Mouse (Mus musculus): ENCODE results near the gene 4933400A11Rik.

Gene 4933400A11Rik

DNA sequence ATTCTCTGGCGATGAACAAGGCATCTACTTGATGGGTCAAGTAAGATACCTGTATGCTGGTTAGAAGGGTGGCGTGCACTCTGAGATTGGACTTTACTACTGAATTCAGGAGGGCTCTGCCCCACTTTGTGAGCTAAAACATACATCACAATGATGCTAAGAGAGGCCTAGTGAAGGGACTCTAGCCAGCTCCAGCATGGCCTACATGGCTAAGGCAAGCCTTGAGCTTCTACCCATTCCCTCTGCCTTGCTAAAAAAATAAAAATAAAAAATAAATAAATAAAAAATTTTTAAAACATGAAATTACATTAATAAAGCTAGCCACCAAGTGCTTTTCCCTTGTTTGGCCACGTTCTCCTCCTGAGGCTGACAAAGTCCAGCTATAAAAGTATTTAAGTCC lies at the start of gene 4933400A11Rik:
Gene 4933400A11Rik (minus strand): TSS at position 101 of the 400 bp plus-strand sequence.
- DNase-seq (ENCODE audit: low spot score), result no peak

DNA sequence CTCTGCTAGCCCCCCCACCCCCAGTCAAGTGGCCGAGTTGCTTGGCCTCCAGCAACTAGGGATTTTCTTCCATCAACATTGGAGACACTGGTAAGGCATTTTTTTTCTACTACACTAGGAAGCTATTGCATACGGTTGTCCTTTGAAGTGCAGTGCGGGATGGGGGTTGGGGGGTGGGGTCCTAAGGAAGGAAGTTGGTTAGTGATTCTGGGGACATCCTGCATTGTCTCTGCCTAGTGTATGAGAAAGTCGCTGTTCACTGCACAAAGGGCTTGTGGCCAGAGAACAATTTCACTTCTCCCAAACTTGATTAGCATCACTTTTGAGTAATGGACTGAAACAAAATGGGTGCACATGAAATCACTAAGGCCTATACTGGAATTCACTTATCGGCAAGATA lies 48.7 kb upstream of the 4933400A11Rik start:
- DNase-seq (ENCODE audit: low spot score), result peak; percentile 18

DNA sequence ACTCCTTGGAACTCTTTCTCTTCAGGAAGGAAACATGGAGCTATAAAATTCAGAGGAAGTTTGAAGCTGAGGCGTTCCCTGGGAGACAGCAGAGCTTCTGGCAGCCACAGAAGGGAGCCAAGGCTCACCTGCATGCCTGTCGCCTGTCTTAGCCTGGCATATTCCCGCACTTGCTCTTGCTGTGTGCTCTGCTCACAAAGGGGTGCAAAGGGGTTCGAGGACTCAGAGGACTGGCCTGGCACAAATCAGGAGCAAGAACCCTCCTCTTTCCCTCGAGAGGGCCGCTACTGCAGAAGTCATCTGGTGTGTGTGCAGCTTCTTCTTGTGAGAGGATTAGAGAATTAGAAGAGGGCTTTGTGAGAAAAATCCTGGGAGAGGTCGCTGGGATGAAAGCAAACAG lies 48.3 kb upstream of the 4933400A11Rik start:
- DNase-seq (ENCODE audit: low spot score), result peak; percentile 14

DNA sequence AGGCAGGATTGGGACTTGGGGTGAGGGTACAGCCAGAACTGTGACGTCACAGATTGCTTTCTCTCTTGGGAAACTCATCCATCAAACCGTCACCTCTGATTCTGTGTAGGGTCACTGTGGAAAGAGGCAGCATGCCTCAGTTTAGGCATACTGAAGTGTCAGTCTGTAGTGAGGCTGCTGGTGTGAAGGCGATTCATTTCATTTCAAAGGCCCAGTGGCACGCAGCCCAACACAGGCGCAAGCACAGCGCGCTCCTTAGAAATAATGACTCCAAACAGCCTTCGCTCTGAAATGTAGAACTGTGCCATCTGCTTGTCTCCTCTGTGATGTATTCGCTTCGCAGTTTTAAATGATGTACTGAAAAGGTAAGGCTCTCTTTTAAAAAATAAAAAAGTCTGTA lies 47.5 kb upstream of the 4933400A11Rik start:
- peak; percentile 44 for DNase-seq (ENCODE audit: low spot score)

DNA sequence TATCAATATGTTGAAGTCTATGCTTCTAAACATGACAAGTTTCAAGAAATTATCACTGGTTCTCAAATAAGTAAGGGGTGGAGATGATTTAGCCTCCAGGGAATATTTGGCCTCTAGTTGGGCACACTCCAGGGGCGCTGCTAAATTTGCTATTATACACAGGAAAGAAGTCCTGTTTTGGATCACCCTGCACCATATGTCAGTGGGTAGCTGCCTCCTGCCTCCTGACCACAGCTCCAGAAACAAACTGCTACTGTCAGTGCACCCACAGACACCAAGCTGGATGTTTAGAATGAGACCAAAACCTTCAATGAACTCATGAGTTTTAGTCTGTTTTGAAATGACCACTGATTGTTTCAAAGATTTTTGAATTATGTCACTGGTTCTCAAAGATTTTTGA lies 34.2 kb upstream of the 4933400A11Rik start:
- DNase-seq (ENCODE audit: low spot score), result no peak

DNA sequence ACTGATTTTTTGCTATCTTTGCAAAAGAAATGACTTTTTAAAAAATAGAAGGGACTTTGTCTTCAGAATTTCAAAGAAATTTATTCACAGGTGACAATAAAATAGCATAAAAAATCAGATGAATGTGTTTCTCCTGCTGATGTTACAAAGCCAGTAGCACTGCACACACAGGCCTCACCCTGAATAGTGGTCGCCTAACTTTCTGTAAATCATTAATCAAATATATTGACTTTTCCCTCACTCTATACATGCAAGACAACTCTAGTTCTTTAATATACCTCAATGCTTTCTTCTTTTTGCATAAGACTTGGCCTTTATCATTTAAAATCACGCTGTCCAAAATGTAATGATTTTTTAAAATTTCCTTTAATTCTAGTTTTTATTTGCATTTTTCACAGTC lies 32.3 kb upstream of the 4933400A11Rik start:
- DNase-seq (ENCODE audit: low spot score), result no peak

DNA sequence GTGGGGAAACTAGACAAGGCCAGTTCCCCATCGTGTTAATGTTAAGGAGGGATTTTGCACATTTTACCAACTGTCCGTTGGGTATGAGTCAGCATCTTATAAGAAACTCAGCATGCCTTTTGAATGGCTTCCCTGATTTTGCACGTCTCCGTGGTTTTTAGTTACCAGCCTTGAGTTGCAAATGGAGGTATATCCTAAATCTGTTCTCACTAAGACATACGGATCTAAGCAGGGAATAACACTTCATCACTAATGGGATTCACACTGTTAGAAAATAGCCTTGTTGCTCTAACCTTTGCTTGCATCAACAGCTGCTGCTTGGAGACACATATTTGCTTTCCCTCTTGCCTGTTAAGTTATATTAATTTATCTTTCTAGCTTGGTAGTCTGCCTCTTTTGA lies 31.9 kb upstream of the 4933400A11Rik start:
- no peak for DNase-seq (ENCODE audit: low spot score)

DNA sequence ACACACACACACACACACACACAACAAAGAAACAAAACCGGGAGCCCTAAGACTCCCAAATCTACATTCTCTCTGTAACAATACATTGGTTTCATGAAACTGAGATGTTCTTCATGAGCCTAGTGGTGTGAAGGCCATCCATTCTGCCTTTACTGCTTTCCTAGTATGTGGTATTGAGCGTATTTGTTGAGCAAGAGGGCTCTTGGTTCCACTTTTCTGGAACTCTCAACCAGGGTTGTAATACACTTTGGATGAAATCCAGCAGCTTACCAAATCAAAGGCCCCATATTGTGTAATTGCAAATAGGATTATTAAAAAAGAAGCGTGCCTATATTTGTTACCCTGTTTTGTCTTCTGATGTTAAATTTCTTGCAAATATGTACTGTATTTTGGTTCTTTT lies 28.3 kb upstream of the 4933400A11Rik start:
- no peak for DNase-seq (ENCODE audit: low spot score)

DNA sequence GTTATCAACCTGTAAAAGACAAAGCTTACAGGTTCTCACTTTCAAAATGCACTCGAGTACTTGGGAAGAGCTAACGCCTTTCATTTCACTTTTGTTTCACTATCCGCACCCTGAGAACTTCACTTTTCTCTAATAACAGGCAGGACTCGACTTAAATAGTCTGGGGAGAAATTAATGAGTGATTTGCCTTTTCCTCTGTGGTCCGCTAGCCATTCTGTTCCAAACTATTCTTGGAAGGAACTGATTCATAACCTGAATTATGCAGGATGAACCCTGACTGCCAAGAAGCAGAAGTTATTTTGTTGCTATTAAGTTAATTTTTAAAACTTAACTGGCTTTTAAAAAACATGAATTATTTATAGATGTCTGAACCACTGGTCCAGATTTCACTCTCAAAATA lies 26.4 kb upstream of the 4933400A11Rik start:
- no peak for DNase-seq (ENCODE audit: low spot score)

DNA sequence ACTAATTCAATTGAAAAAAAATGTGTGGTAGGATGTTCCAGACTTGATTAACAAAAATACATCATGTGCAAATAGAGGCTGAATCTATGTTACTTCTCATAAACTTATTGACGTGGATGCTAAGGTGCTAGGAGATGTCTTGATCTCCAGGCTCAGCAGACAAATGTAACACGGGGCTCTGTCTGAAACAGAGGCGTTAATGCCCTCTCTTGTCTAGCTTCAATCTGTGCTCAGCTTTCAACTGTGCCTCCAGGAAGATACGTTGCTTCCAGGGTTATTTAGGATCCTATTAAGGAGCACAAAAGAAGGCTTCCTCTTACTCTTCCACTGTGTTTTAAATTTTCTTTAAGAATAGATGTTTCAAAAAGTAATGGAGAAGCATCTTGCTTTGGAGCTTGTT lies 20.8 kb upstream of the 4933400A11Rik start:
- no peak for DNase-seq (ENCODE audit: low spot score)

DNA sequence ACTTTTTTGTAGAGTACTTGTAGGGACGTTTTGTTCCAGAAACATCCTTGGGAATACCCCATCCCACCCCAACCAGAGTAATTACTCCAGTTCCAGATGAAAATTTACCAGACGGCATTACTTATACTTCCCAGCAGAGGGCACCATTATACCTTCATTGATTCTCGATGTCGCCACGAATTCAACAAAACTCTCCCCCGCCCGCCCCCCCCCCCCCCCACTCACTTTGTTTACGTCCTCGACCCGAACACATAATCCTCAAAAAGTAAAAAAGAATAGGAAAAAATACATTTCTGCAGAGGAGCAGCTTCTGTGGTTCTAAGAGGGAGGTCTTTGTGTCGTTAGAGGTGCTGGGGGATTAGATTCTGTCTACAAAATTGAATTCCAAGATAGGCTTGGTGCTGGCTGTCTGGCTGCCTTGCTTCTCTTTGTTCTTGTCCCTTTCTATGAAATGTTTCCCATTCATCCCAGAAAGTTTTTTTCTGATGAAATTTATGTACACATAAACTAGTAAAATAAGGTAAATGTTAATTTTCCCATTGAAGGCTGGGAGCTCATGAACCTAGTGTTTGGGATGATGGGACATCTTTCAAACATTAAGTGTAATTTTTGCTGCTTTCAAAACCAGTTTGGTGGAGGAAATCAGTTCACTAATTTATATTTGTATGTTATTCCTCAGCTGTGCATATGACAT lies 19.7 kb upstream of the 4933400A11Rik start:
- DNase-seq (ENCODE audit: low spot score), result peak; percentile 77

DNA sequence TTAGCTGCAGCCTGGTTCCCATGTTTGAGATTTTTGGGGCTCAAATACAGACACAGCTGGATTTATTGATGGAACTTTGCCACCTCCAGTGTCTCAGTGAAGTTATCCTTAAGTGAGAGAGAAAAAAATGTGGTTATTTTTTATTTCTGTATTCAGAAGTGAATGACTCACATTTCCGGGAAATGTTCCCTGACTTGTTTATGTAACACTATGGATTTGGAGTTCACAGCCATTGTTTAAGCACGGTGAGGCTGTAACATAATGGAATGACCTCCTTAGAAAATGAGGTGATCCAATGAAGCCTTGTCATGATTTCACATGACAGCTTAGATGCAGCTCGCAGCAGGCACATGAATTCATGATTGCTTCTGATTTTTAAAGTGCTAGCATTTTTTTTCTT lies 17.7 kb upstream of the 4933400A11Rik start:
- DNase-seq (ENCODE audit: low spot score), result no peak

DNA sequence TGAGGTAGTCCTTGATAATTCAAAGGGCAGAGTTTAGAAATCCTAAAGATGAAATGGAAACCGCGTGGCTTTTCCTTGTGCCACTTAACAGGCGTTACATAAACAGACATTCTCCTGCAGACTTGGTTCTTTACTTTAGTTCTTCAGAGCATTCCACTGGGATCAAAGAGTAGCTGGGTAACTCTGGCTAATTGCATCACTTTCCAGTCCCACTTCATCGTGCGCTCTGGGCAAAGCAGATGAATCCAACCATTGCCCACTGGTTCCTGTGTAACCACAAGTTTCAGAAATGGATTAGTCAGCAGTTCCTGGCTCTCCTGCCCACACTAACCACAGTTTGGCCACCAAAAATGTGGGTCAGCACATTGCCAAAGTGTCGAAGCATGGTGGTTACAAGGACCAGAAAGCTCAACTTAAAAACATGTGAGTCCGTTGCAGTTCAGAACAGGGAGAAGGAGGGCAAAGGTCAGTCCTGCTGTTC lies 15.4 kb upstream of the 4933400A11Rik start:
- DNase-seq (ENCODE audit: low spot score), result no peak

DNA sequence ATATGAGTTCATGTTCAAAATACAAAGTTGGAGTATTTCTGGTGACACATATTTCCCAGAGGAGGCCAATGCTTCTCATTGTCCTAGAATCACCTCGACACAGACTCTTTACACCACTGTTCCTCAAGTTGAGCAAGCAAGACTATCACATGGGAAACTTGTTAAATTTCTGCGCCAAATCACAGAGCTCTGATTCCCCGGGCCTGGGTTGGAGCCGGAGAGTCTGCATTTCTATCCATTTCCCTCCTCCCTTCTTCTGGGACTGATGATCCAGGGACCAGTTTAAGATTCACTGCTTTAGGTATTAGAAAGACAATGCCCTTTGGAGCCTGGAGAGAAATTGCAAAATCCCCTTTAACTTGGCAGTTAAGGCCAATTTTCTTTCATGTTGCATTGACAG lies 15.0 kb upstream of the 4933400A11Rik start:
- no peak for DNase-seq (ENCODE audit: low spot score)

DNA sequence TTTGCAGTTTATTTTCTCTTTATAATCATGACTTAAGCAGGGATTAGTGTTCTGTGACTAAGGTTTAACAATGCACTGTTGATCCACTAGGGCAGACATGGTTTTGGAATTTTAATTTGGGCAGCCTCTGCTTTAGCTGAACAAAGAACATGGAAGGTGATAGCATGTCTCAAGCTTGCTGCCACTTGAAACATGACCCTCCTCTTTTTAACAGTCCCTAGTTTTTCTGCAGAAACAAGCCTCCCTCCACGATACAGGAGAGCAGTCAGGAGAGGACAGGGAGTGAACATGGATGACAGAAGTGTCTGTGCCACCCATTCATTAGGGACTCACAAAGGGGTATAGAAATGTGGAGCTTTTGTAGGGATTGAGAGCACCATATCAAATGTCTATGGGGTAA lies 13.4 kb upstream of the 4933400A11Rik start:
- DNase-seq (ENCODE audit: low spot score), result peak; percentile 20

DNA sequence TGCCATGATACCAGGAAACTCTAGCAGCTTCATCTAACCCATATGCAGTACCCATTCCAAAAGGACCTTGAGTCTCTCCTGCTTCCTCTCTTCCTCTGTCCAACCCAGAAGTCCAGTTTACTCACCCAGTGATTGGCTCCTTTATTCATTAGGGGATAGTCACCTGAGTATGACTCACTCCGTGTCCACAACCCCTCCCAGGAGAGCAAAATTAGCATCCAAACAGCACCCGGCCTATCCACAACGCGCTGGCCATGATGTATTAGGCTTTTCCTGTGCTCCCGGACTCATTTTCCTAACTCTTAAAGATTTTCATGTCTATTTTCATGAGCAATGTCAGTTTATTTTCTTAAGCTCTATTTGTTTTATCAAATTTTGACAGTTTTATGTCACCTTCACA lies 10.3 kb upstream of the 4933400A11Rik start:
- DNase-seq (ENCODE audit: low spot score), result no peak

DNA sequence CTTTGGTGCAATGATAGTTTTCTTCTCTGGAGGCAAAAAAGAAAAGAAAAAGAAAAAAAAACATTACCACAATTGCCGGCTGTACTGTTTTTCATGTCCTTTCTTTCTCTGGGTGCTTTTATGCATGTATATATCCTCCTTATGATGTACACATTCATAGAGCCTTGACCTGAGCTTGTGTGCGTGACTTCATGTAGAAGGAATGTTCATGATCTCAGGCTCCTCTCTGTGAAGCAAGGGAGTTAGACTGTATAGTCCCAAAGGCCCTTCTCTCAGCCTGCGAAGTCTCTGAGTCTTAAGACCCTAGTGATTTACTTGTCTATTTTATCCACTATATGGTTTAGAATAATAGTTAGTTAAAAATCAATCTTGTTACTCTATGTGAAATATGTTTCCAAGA lies 21.4 kb downstream of the 4933400A11Rik start:
- no peak for DNase-seq (ENCODE audit: low spot score)

DNA sequence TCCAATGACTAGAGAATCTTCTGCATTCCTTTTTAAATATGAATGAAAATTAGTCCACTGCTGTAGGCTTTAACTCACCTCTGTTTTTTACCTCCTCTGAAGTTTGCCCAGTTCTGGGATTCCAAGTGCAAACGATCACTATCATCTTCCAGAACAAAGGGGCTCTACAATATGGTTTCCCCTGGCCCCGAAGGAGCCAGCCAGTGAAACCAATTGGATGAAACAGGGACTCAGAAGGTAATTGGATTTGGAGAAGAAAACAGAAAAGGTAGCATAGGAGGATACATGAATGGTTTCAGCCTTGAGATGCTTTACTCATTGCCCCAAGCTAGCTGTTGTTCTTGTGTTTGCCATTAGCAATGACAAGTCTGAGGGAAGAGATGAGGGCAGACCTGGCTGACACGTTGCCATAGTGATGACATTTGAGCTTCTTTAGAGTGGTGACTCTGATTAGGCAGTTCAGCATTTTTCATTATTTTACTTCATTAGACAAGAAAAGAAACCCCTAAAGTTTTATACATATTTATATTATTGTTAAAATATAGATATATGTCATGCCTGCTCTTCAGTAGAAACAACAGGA lies 44.0 kb downstream of the 4933400A11Rik start:
- DNase-seq (ENCODE audit: low spot score), result peak; percentile 13

Measured in embryo, embryonic 10.5 days (tissue).